Mouse (Mus musculus): Measurements from ENCODE around the gene Nipsnap2.

DNA sequence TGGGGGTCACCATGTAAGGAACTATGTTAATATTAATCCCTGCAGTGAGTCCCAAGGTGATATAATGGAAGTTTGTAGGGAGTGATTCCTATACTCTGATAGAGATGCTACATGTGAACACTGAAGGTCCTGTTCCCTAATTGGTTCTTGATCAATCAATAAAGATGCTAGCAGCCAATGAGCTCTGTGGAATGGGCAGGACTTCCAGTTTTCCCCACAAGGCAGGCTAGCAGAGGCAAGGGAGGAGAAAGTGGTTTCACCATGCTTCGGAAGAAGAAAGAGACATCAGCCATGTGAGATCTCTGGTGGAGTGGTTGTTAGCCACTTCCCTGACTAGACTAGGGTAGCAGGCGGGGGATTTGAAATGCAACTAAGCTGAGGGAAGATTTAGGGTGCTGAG lies 24.4 kb upstream of the Nipsnap2 start:
- no peak for TF ChIP-seq CTCF (IDR thresholded peaks at IDR 0.05; ENCODE audit: low read depth, low read length)
- no peak for TF ChIP-seq GATA1 (IDR thresholded peaks at IDR 0.05; ENCODE audit: borderline replicate concordance, low read length)
- no peak for TF ChIP-seq POLR2AphosphoS5 (IDR thresholded peaks at IDR 0.05; ENCODE audit: insufficient replicate concordance, low read depth, low read length)

All from G1E (cell line).